Mouse (Mus musculus): ENCODE results near the gene Dpm2. TPM values are rescaled to one million over a fixed set of nuclear protein-coding genes. Genes with fewer than 3 reads are reported as not detected.

Dpm2 gene
- polyA plus RNA-seq, 1 experiment from 2014 or later = 152 TPM

GRCm38 (mm10) chr2:32574901-32575585, 4.4 kb downstream of the Dpm2 start:
- Histone ChIP-seq H3K4me2 (ENCODE audit: low read length) (peak overlapping the region; percentile 100), H3K9me3 (replicated peaks; ENCODE audit: control insufficient read depth, low read length) (no peaks in the 10 kb centered on the region), H3K9ac (ENCODE audit: low read length) (peak overlapping the region; percentile 66), H3K4me1 (ENCODE audit: control insufficient read depth, insufficient read depth, low read length) (peaks cover 7% of the 10 kb centered on the region), H3K36me3 (ENCODE audit: control insufficient read depth, insufficient read depth, low read length) (0 out of 2 replicates have a peak, but pooled peaks cover 7% of the 10 kb centered on the region), H3K27me3 (replicated peaks; ENCODE audit: control insufficient read depth, insufficient read depth, low read length) (0 out of 2 replicates have a peak, but pooled peaks cover 5% of the 10 kb centered on the region), H3K4me3 (ENCODE audit: low read depth, low read length) (peak overlapping the region; percentile 49), H3K27ac (ENCODE audit: low read depth, low read length) (no peak overlapping the region)
- DNase-seq (ENCODE audit: low spot score) = peak; percentile 70
- under 1% methylated on average over 26 of the region's 26 CpGs for WGBS
- ATAC-seq = 0 out of 2 replicates have a peak, but pooled peaks have one; percentile 33

GRCm38 (mm10) chr2:32575586-32576160, 5.0 kb downstream of the Dpm2 start, which contains the start of gene 9430097D07Rik:
Gene 9430097D07Rik, minus strand, starts transcription at chr2:32575684.
- DNase-seq (ENCODE audit: low spot score) = peak; percentile 89
- H3K36me3 ChIP-seq (ENCODE audit: control insufficient read depth, insufficient read depth, low read length) = 0 out of 2 replicates have a peak, but pooled peaks cover 7% of the 10 kb centered on the region
- H3K4me1 ChIP-seq (ENCODE audit: control insufficient read depth, insufficient read depth, low read length) = peaks cover 7% of the 10 kb centered on the region
- H3K9ac ChIP-seq (ENCODE audit: low read length) = peak within 1 kb of the TSS; percentile 66
- H3K27ac ChIP-seq (ENCODE audit: low read depth, low read length) = no peak within 1 kb of the TSS
- WGBS = 5% methylated on average over 28 of the region's 28 CpGs
- ATAC-seq = peak; percentile 82
- H3K4me3 ChIP-seq (ENCODE audit: low read depth, low read length) = peak within 1 kb of the TSS; percentile 49
- peak within 1 kb of the TSS; percentile 100 for H3K4me2 ChIP-seq (ENCODE audit: low read length)
- H3K9me3 ChIP-seq (replicated peaks; ENCODE audit: control insufficient read depth, low read length) = no peaks in the 10 kb centered on the region
- H3K27me3 ChIP-seq (replicated peaks; ENCODE audit: control insufficient read depth, insufficient read depth, low read length) = 0 out of 2 replicates have a peak, but pooled peaks cover 5% of the 10 kb centered on the region

GRCm38 (mm10) chr2:32576532-32576931, 5.9 kb downstream of the Dpm2 start:
- DNase-seq (ENCODE audit: low spot score) (no peak), ATAC-seq (no peak)
- Histone ChIP-seq H3K27me3 (replicated peaks; ENCODE audit: control insufficient read depth, insufficient read depth, low read length) (0 out of 2 replicates have a peak, but pooled peaks cover 5% of the 10 kb centered on the region), H3K4me2 (ENCODE audit: low read length) (no peak overlapping the region), H3K36me3 (ENCODE audit: control insufficient read depth, insufficient read depth, low read length) (0 out of 2 replicates have a peak, but pooled peaks cover 7% of the 10 kb centered on the region), H3K9me3 (replicated peaks; ENCODE audit: control insufficient read depth, low read length) (no peaks in the 10 kb centered on the region), H3K27ac (ENCODE audit: low read depth, low read length) (no peak overlapping the region), H3K9ac (ENCODE audit: low read length) (no peak overlapping the region), H3K4me1 (ENCODE audit: control insufficient read depth, insufficient read depth, low read length) (peaks cover 4% of the 10 kb centered on the region), H3K4me3 (ENCODE audit: low read depth, low read length) (no peak overlapping the region)
- WGBS = 91% methylated on average over 9 of the region's 9 CpGs

GRCm38 (mm10) chr2:32578146-32579046, 7.7 kb downstream of the Dpm2 start:
- no peak for ATAC-seq
- Histone ChIP-seq H3K36me3 (ENCODE audit: control insufficient read depth, insufficient read depth, low read length) (0 out of 2 replicates have a peak, but pooled peaks cover 1% of the 10 kb centered on the region), H3K4me1 (ENCODE audit: control insufficient read depth, insufficient read depth, low read length) (0 out of 2 replicates have a peak, but pooled peaks cover 3% of the 10 kb centered on the region), H3K27ac (ENCODE audit: low read depth, low read length) (no peak overlapping the region), H3K4me3 (ENCODE audit: low read depth, low read length) (no peak overlapping the region), H3K9me3 (replicated peaks; ENCODE audit: control insufficient read depth, low read length) (no peaks in the 10 kb centered on the region), H3K9ac (ENCODE audit: low read length) (no peak overlapping the region), H3K4me2 (ENCODE audit: low read length) (no peak overlapping the region), H3K27me3 (replicated peaks; ENCODE audit: control insufficient read depth, insufficient read depth, low read length) (0 out of 2 replicates have a peak, but pooled peaks cover 5% of the 10 kb centered on the region)
- no peak for DNase-seq (ENCODE audit: low spot score)
- 47% methylated on average over 17 of the region's 30 CpGs for WGBS

GRCm38 (mm10) chr2:32581450-32582095, 10.9 kb downstream of the Dpm2 start:
- Histone ChIP-seq H3K4me1 (ENCODE audit: control insufficient read depth, insufficient read depth, low read length) (0 out of 2 replicates have a peak, but pooled peaks cover 3% of the 10 kb centered on the region), H3K4me2 (ENCODE audit: low read length) (peak overlapping the region; percentile 38; the same call in 1 of the 2 replicates), H3K36me3 (ENCODE audit: control insufficient read depth, insufficient read depth, low read length) (no peaks in the 10 kb centered on the region), H3K9me3 (replicated peaks; ENCODE audit: control insufficient read depth, low read length) (no peaks in the 10 kb centered on the region), H3K4me3 (ENCODE audit: low read depth, low read length) (peak overlapping the region; percentile 17), H3K27ac (ENCODE audit: low read depth, low read length) (no peak overlapping the region), H3K9ac (ENCODE audit: low read length) (peak overlapping the region; percentile 41; the same call in 1 of the 2 replicates), H3K27me3 (replicated peaks; ENCODE audit: control insufficient read depth, insufficient read depth, low read length) (0 out of 2 replicates have a peak, but pooled peaks cover 5% of the 10 kb centered on the region)
- ATAC-seq (peak; percentile 79), DNase-seq (ENCODE audit: low spot score) (peak; percentile 85)
- WGBS = 35% methylated on average over 19 of the region's 19 CpGs

- Histone ChIP-seq H3K27ac (ENCODE audit: low read depth, low read length) (no peak overlapping the region), H3K9me3 (replicated peaks; ENCODE audit: control insufficient read depth, low read length) (no peaks in the 10 kb centered on the region), H3K27me3 (replicated peaks; ENCODE audit: control insufficient read depth, insufficient read depth, low read length) (0 out of 2 replicates have a peak, but pooled peaks cover 3% of the 10 kb centered on the region), H3K4me3 (ENCODE audit: low read depth, low read length) (peak overlapping the region; percentile 19), H3K4me2 (ENCODE audit: low read length) (peak overlapping the region; percentile 52), H3K36me3 (ENCODE audit: control insufficient read depth, insufficient read depth, low read length) (no peaks in the 10 kb centered on the region), H3K9ac (ENCODE audit: low read length) (peak overlapping the region; percentile 48), H3K4me1 (ENCODE audit: control insufficient read depth, insufficient read depth, low read length) (peaks cover 11% of the 10 kb centered on the region)
- DNase-seq (ENCODE audit: low spot score) (peak; percentile 91), ATAC-seq (peak; percentile 73)
- WGBS = 12% methylated on average over 37 of the region's 37 CpGs
Observed at GRCm38 (mm10) chr2:32582830-32583799, 12.5 kb downstream of the Dpm2 start.

GRCm38 (mm10) chr2:32585149-32585714, 14.6 kb downstream of the Dpm2 start:
- WGBS = 85% methylated on average over 7 of the region's 7 CpGs

More at GRCm38 (mm10) chr2:32585149-32585714, 14.6 kb downstream of the Dpm2 start:
- ATAC-seq (no peak), DNase-seq (ENCODE audit: low spot score) (no peak)
- H3K27me3 ChIP-seq (replicated peaks; ENCODE audit: control insufficient read depth, insufficient read depth, low read length) = no peaks in the 10 kb centered on the region
- H3K36me3 ChIP-seq (ENCODE audit: control insufficient read depth, insufficient read depth, low read length) = no peaks in the 10 kb centered on the region
- H3K4me2 ChIP-seq (ENCODE audit: low read length) = no peak overlapping the region
- H3K9ac ChIP-seq (ENCODE audit: low read length) = no peak overlapping the region
- no peaks in the 10 kb centered on the region for H3K9me3 ChIP-seq (replicated peaks; ENCODE audit: control insufficient read depth, low read length)
- no peak overlapping the region for H3K4me3 ChIP-seq (ENCODE audit: low read depth, low read length)
- no peak overlapping the region for H3K27ac ChIP-seq (ENCODE audit: low read depth, low read length)
- H3K4me1 ChIP-seq (ENCODE audit: control insufficient read depth, insufficient read depth, low read length) = peaks cover 13% of the 10 kb centered on the region
